8 mouse cellular contexts compared by ENCODE assay signal in genomic region chr3:116712436-116712881, GRCm38 (mm10). TPM values are rescaled to one million over a fixed set of nuclear protein-coding genes. Genes with fewer than 3 reads are reported as not detected.
DNase-seq lines count a peak whose midpoint lies in the region; ATAC-seq and TF ChIP-seq lines count a peak whose summit lies in the region.

Gene Slc35a3 (minus strand): TSS chr3:116712831.

- 3% methylated on average over 8 of the region's 8 CpGs for WGBS in lung, embryonic 14.5 days
- WGBS in forebrain, embryonic 16.5 days = 4% methylated on average over 8 of the region's 8 CpGs
- 3% methylated on average over 8 of the region's 8 CpGs for WGBS in intestine, postnatal 0 days
- 5% methylated on average over 8 of the region's 8 CpGs for WGBS in liver, embryonic 15.5 days (ENCODE audit: insufficient replicate concordance)

- peak within 1 kb of the TSS; percentile 82 for H3K4me2 ChIP-seq in lung, embryonic 14.5 days
- peak within 1 kb of the TSS; percentile 72 for H3K4me2 ChIP-seq in forebrain, embryonic 16.5 days (ENCODE audit: low read length)
- peak within 1 kb of the TSS; percentile 83 for H3K4me2 ChIP-seq in intestine, postnatal 0 days (replicated peaks; ENCODE audit: low read depth)
- H3K4me2 ChIP-seq in liver, embryonic 15.5 days = peak within 1 kb of the TSS; percentile 88

- no peak for TF ChIP-seq CTCF in lung, embryonic 14.5 days (IDR thresholded peaks at IDR 0.05; ENCODE audit: low read depth)
- TF ChIP-seq CTCF in intestine, postnatal 0 days (IDR thresholded peaks at IDR 0.05; ENCODE audit: low read depth) = no peak

- DNase-seq in lung, embryonic 14.5 days = no peak
- DNase-seq in lung, postnatal 4 days = no peak
- no peak for DNase-seq in adrenal gland, postnatal 14 days
- no peak for DNase-seq in right cerebral cortex, postnatal 36 days (ENCODE audit: low spot score in 2 of 2)
- DNase-seq in lung, postnatal 25 days (ENCODE audit: low spot score) = no peak

- H3K9ac ChIP-seq in lung, embryonic 14.5 days = peak within 1 kb of the TSS; percentile 97
- peak within 1 kb of the TSS; percentile 95 for H3K9ac ChIP-seq in forebrain, embryonic 16.5 days (replicated peaks; ENCODE audit: low read depth, low read length)
- peak within 1 kb of the TSS; percentile 99 for H3K9ac ChIP-seq in intestine, postnatal 0 days (ENCODE audit: low read depth, low read length)
- peak within 1 kb of the TSS; percentile 98 for H3K9ac ChIP-seq in liver, embryonic 15.5 days

- ATAC-seq in lung, embryonic 14.5 days (ENCODE audit: insufficient read depth) = peak; percentile 20; the same call in 1 of the 2 replicates
- ATAC-seq in forebrain, embryonic 16.5 days = no peak
- ATAC-seq in intestine, postnatal 0 days = peak; percentile 75
- ATAC-seq in liver, embryonic 15.5 days (ENCODE audit: insufficient read depth) = no peak

- no peaks in the 10 kb centered on the region for H3K36me3 ChIP-seq in lung, embryonic 14.5 days (ENCODE audit: insufficient read depth)
- no peaks in the 10 kb centered on the region for H3K36me3 ChIP-seq in forebrain, embryonic 16.5 days (ENCODE audit: control insufficient read depth, insufficient read depth)
- no peaks in the 10 kb centered on the region for H3K36me3 ChIP-seq in intestine, postnatal 0 days (ENCODE audit: control insufficient read depth, insufficient read depth)
- no peaks in the 10 kb centered on the region for H3K36me3 ChIP-seq in liver, embryonic 15.5 days (replicated peaks)

- no peaks in the 10 kb centered on the region for H3K9me3 ChIP-seq in lung, embryonic 14.5 days (ENCODE audit: low read depth, low read length)
- no peaks in the 10 kb centered on the region for H3K9me3 ChIP-seq in forebrain, embryonic 16.5 days (ENCODE audit: control insufficient read depth, low read length)
- no peaks in the 10 kb centered on the region for H3K9me3 ChIP-seq in intestine, postnatal 0 days (ENCODE audit: control insufficient read depth)
- no peaks in the 10 kb centered on the region for H3K9me3 ChIP-seq in liver, embryonic 15.5 days (replicated peaks)

- H3K4me3 ChIP-seq in lung, embryonic 14.5 days (ENCODE audit: low read depth, low read length) = peak within 1 kb of the TSS; percentile 92
- peak within 1 kb of the TSS; percentile 77 for H3K4me3 ChIP-seq in forebrain, embryonic 16.5 days (replicated peaks; ENCODE audit: low read length)
- H3K4me3 ChIP-seq in intestine, postnatal 0 days (ENCODE audit: low read depth, low read length) = peak within 1 kb of the TSS; percentile 98
- H3K4me3 ChIP-seq in liver, embryonic 15.5 days (replicated peaks) = peak within 1 kb of the TSS; percentile 99

- H3K27ac ChIP-seq in lung, embryonic 14.5 days (ENCODE audit: low read depth) = peak within 1 kb of the TSS; percentile 80; the same call in 1 of the 2 replicates
- peak within 1 kb of the TSS; percentile 18; the same call in 1 of the 2 replicates for H3K27ac ChIP-seq in forebrain, embryonic 16.5 days (ENCODE audit: low read length)
- peak within 1 kb of the TSS; percentile 95 for H3K27ac ChIP-seq in intestine, postnatal 0 days (ENCODE audit: low read depth, low read length)
- peak within 1 kb of the TSS; percentile 94 for H3K27ac ChIP-seq in liver, embryonic 15.5 days (replicated peaks)

- peaks cover 3% of the 10 kb centered on the region; the same call in 1 of the 2 replicates for H3K4me1 ChIP-seq in lung, embryonic 14.5 days (ENCODE audit: insufficient read depth)
- H3K4me1 ChIP-seq in forebrain, embryonic 16.5 days (replicated peaks; ENCODE audit: control insufficient read depth, insufficient read depth, low read length) = peaks cover 10% of the 10 kb centered on the region
- peaks cover 8% of the 10 kb centered on the region; the same call in 1 of the 2 replicates for H3K4me1 ChIP-seq in intestine, postnatal 0 days (replicated peaks; ENCODE audit: control insufficient read depth, insufficient read depth, low read length)
- peaks cover 35% of the 10 kb centered on the region for H3K4me1 ChIP-seq in liver, embryonic 15.5 days (replicated peaks)

- no peaks in the 10 kb centered on the region for H3K27me3 ChIP-seq in lung, embryonic 14.5 days (ENCODE audit: insufficient read depth, low read length)
- 0 out of 2 replicates have a peak, but pooled peaks cover 2% of the 10 kb centered on the region for H3K27me3 ChIP-seq in forebrain, embryonic 16.5 days (replicated peaks; ENCODE audit: control insufficient read depth, insufficient read depth, low read length)
- no peaks in the 10 kb centered on the region for H3K27me3 ChIP-seq in intestine, postnatal 0 days (replicated peaks; ENCODE audit: control insufficient read depth, insufficient read depth, low read length)
- H3K27me3 ChIP-seq in liver, embryonic 15.5 days = no peaks in the 10 kb centered on the region

RNA-seq across cellular contexts. Expression of gene Slc35a3, which starts in this region (rescaled TPM):
- 13.1 and 16.1 TPM in 2 replicates for polyA plus RNA-seq in lung, embryonic 14.5 days (2014; fragmentation: Nextera tagmentation; extraction: Ambion mirVana)
- total RNA-seq in adrenal gland, postnatal 14 days (2021) = 24.7 and 30.0 TPM in 2 replicates
- 8.1 and 8.3 TPM in 2 replicates for polyA plus RNA-seq in forebrain, embryonic 16.5 days (2015; fragmentation: Nextera tagmentation; extraction: Ambion mirVana)
- polyA plus RNA-seq in intestine, postnatal 0 days (2015; fragmentation: Nextera tagmentation; extraction: Ambion mirVana) = 19.1 and 20.0 TPM in 2 replicates
- polyA plus RNA-seq in liver, embryonic 15.5 days (2015; fragmentation: Nextera tagmentation; extraction: Ambion mirVana) = 7.7 and 8.4 TPM in 2 replicates

Comparison
In these comparisons a context has a peak if more than half of its experiments do, and no peak if none do; other contexts are left out.
1. ATAC-seq: peak in lung, embryonic 14.5 days (single experiment) and intestine, postnatal 0 days (single experiment); none in forebrain, embryonic 16.5 days (single experiment) and liver, embryonic 15.5 days (single experiment).
2. H3K27ac ChIP-seq: peak in every context shown above with its lines; median percentile 95 in intestine, postnatal 0 days; 94 in liver, embryonic 15.5 days; 80 in lung, embryonic 14.5 days; 18 in forebrain, embryonic 16.5 days.
3. Peak in every context shown above with its lines, with median percentiles within 50 percentile points of each other: H3K4me2 ChIP-seq, H3K4me3 ChIP-seq and H3K9ac ChIP-seq.